Mouse (Mus musculus) olfactory bulb, adult 2 months (tissue): ENCODE data around the gene Efcab11. TPM values are rescaled to one million over a fixed set of nuclear protein-coding genes. Genes with fewer than 3 reads are reported as not detected.
A peak's percentile ranks its signal among the peaks of the same experiment; 100 is the strongest.

Source experiments
- H3K27ac ChIP-seq: fragments of 200-500 bp; 2 replicates; pipeline ENCODE4 v1.5.1; 2012; ENCODE audit warnings: low read depth, low read length; ENCODE audit not compliant: insufficient read depth
- H3K4me1 ChIP-seq: fragments of 200-500 bp; 2 replicates; pipeline ENCODE4 v1.6.1; 2012; ENCODE audit warnings: low read length; ENCODE audit not compliant: control insufficient read depth, insufficient read depth
- H3K4me3 ChIP-seq: fragments of 200-500 bp; 2 replicates; pipeline ENCODE4 v1.5.1; 2012; ENCODE audit warnings: mild to moderate bottlenecking, low read depth, low read length, moderate library complexity; ENCODE audit not compliant: insufficient read depth
- CTCF ChIP-seq: fragments of 200-500 bp; IDR thresholded peaks from 2 replicates; pipeline ENCODE4 v1.5.1; 2012; ENCODE audit warnings: low read depth, mild to moderate bottlenecking, low read length, moderate library complexity; ENCODE audit not compliant: insufficient read depth
- POLR2A ChIP-seq: fragments of 200-500 bp; IDR thresholded peaks from 2 replicates; pipeline ENCODE4 v1.6.1; 2012; ENCODE audit warnings: mild to moderate bottlenecking, low read depth, low read length, moderate library complexity; ENCODE audit not compliant: insufficient read depth
- WGBS: fragments of 180-500 bp; shearing (Covaris S2); methylation state at CpG from one replicate; pipeline ENCODE4 v1.1.7; 2018; 5-methylcytosine and 5-hydroxymethylcytosine counted together
- polyA plus RNA-seq: library from polyadenylated mRNA; stranded (reverse); fragments of >200 nt; gene quantifications from 2 replicates; pipeline ENCODE4 v1.2.4, GENCODE M21; 2012; ENCODE audit warnings: low replicate concordance; ENCODE audit not compliant: missing spikeins, insufficient read depth, insufficient read length

Gene Efcab11
- polyA plus RNA-seq, 1 experiment, result not detected

DNA sequence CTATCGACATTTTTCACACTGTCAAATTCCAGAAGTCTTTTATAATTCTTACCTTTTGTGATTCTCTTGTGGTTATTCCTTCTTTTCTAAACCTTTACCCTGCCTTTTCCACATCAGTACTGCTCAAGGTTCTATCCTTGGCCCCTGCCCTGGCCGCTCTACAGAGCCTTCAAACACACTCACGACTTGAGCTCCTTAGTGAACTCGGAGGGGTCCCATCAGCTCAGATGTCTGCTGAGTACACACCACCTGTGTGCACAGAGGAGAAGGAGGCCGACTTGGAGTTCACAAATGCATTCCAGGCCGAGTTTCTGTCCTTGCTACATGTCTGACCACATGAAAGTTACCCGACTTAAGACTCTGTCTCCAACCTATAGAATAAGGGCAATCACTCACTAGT lies 113.2 kb downstream of the Efcab11 start:
- no peaks in the 10 kb centered on the region for H3K4me1 ChIP-seq
- 94% methylated on average over 7 of the region's 7 CpGs for WGBS
- no peak for TF ChIP-seq CTCF
- TF ChIP-seq POLR2A, result no peak

GRCm38 (mm10) chr12:99769626-99770025 lies 114.6 kb downstream of the Efcab11 start:
- WGBS, result 96% methylated on average over 3 of the region's 3 CpGs
- no peak for TF ChIP-seq POLR2A
- TF ChIP-seq CTCF, result no peak
- Histone ChIP-seq H3K27ac (no peak overlapping the region), H3K4me3 (no peak overlapping the region), H3K4me1 (no peaks in the 10 kb centered on the region)

More for the DNA sequence above, 113.2 kb downstream of the Efcab11 start:
- Histone ChIP-seq H3K27ac (no peak overlapping the region), H3K4me3 (no peak overlapping the region)

DNA sequence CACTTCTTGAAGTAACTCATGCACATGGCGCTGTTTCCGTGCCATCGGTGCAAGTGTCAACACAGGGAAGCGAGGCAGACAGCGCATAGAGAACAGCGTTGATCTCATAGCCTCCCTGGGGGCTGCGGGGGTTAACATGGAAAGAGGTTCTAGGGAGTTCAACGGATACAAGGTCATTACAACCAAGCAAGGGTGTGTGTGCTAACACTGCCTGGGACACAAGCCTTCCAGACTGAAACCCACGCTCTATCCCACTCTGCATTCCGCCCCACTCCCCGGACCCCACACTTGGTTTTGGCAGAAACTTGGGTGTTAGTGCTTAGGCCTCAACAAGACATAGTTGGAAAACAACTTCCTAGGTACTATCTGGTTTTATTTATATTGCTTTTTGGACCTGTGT lies 116.5 kb downstream of the Efcab11 start:
- Histone ChIP-seq H3K4me3 (no peak overlapping the region), H3K27ac (no peak overlapping the region), H3K4me1 (no peaks in the 10 kb centered on the region)
- no peak for TF ChIP-seq POLR2A
- WGBS, result 95% methylated on average over 11 of the region's 11 CpGs

- TF ChIP-seq POLR2A, result no peak
- TF ChIP-seq CTCF, result no peak
- H3K4me1 ChIP-seq, result no peaks in the 10 kb centered on the region
- WGBS, result 98% methylated on average over 6 of the region's 6 CpGs
- H3K27ac ChIP-seq, result no peak overlapping the region
- H3K4me3 ChIP-seq, result no peak overlapping the region
These were observed 118.3 kb downstream of the Efcab11 start for GRCm38 (mm10) chr12:99765979-99766378.

DNA sequence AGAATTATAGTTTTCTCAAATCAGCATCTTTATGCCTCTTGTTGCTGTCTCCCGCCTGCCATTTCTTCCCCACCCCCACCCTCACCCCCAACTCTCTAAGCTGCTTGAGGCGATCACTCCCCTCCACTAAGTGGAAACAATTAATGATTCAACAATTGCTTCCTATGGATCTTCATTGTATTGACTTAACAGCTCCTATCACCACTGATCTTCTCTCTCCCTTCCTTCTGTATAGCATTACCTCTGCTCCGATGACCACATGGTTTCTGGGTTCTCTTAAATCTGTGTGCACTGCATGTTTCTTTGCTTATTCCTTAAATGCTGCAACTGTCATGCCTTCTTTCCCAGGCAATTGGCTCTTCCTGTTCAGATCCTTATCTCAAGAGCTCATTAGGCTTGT lies 120.2 kb downstream of the Efcab11 start:
- 71% methylated on average over 3 of the region's 3 CpGs for WGBS
- TF ChIP-seq POLR2A, result no peak
- no peak for TF ChIP-seq CTCF
- Histone ChIP-seq H3K27ac (no peak overlapping the region), H3K4me1 (no peaks in the 10 kb centered on the region), H3K4me3 (no peak overlapping the region)

DNA sequence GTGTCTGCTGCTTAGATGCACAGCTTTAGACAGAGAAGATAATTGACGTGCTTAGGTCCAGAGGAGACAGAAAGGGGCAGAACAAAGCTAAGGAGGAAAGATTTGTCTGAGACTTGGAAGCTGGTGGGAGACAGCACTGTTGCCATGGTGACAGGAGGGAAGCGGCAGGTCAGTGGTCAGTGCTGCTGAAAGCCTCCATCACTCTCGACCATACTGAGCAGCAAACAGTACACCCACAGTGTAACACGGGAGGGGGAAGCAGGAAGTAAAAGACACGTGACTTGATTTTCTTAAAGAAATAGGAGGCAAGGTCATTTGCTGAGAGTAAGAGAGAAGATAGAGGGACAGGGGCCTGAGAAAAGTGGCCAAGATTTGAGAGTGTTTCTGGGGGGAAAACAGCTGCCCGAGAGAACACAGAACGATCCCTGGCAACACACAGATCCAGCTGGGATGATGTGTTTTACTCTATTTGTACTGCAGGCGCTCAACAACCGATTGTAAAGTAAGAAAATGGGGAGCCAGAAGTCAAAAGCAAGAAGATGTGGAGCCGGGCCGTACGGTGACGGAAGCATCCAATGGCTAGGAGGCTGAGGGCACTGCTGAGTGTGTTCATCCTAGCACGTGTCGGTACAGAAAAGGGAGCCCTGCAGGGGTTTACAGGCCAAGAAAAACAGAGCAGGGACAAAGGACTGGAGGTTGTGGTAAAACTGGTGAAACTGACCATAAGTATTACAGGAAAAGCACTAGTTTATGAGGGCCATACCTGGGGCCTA lies 126.3 kb downstream of the Efcab11 start:
- H3K4me3 ChIP-seq, result no peak overlapping the region
- peaks cover 6% of the 10 kb centered on the region for H3K4me1 ChIP-seq
- no peak overlapping the region for H3K27ac ChIP-seq
- 29% methylated on average over 15 of the region's 15 CpGs for WGBS
- TF ChIP-seq CTCF (no peak), POLR2A (no peak)

DNA sequence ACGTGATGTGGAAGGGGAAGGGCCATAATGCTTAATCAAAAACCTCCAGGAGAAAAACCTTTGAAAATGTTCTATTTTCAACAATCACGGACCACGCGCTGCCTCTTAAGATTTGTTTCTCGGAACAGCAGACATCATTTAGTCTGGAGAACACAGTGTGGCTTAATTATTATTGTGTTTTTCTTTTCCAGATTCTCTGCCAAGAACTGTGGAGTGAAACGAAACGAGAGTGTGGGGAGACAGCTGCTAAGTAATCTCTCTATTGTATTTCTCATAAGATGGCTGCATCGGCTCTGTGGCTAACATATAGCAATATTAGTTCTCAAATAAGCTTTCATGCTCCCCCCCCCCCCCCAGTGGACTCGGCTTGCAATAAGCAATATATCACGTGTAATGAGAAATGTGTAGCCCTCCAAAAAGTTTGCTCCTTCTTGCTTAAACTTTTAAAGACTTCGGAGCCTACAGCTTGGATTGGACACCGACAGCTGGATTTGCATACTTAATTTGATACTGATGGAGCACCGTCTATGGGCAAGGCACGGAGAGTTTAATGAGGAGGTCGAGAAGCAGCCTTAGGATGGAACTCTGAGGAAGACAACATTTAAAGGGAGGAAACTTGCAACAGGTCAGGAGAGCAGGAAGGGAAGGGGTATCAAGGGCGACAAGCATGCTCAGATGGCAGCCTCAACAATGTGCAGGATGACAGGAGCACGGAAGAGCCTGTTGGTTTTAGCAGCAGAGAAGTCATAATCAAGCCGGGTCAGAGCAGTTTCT lies 127.1 kb downstream of the Efcab11 start:
- H3K27ac ChIP-seq, result no peak overlapping the region

GRCm38 (mm10) chr12:99756213-99756612 lies 128.0 kb downstream of the Efcab11 start:
- 60% methylated on average over 9 of the region's 9 CpGs for WGBS
- no peak overlapping the region for H3K27ac ChIP-seq
- H3K4me1 ChIP-seq, result peaks cover 6% of the 10 kb centered on the region
- TF ChIP-seq CTCF (no peak), POLR2A (no peak)
- no peak overlapping the region for H3K4me3 ChIP-seq

More for the DNA sequence above, 127.1 kb downstream of the Efcab11 start:
- WGBS, result 13% methylated on average over 18 of the region's 18 CpGs
- Histone ChIP-seq H3K4me1 (peaks cover 6% of the 10 kb centered on the region), H3K4me3 (0 out of 2 replicates have a peak overlapping the region, but pooled peaks have one; percentile 15)
- TF ChIP-seq POLR2A (no peak), CTCF (no peak)

GRCm38 (mm10) chr12:99752986-99753385 lies 131.3 kb downstream of the Efcab11 start:
- no peak overlapping the region for H3K27ac ChIP-seq
- WGBS, result 81% methylated on average over 11 of the region's 11 CpGs
- peaks cover 3% of the 10 kb centered on the region for H3K4me1 ChIP-seq
- no peak overlapping the region for H3K4me3 ChIP-seq
- TF ChIP-seq POLR2A (no peak), CTCF (no peak)
